Mouse (Mus musculus) heart, adult 2 months (tissue): ENCODE measurements at regions not wholly inside any gene's neighbourhood (a gene's known extent, or its start where the extent isn't known, plus 50 kb on each side); places are given as distances from the start of the nearest gene placed in this dataset.

Experiments used
- DNase-seq, 2 experiments: peaks; one replicate each; pipeline ENCODE4 v3.0.0; 2021
- H3K27ac ChIP-seq: fragments of 200-600 bp; 2 replicates; pipeline ENCODE4 v1.8.1; 2022
- H3K27me3 ChIP-seq: fragments of 200-500 bp; 2 replicates; pipeline ENCODE4 v1.6.1; 2012; ENCODE audit warnings: mild to moderate bottlenecking, low read length, inconsistent platforms, mixed read lengths; ENCODE audit not compliant: control insufficient read depth, insufficient read depth
- H3K36me3 ChIP-seq: fragments of 200-500 bp; 2 replicates; pipeline ENCODE4 v1.6.1; 2012; ENCODE audit warnings: low read length, inconsistent platforms; ENCODE audit not compliant: control insufficient read depth, insufficient read depth
- H3K4me1 ChIP-seq: fragments of 200-500 bp; 2 replicates; pipeline ENCODE4 v1.6.1; 2011; ENCODE audit warnings: low read length; ENCODE audit not compliant: control insufficient read depth, insufficient read depth
- H3K4me3 ChIP-seq: fragments of 200-600 bp; 2 replicates; pipeline ENCODE4 v1.8.1; 2022
- H3K79me2 ChIP-seq: fragments of 200-500 bp; replicated peaks from 2 replicates; pipeline ENCODE4 v1.6.1; 2012; ENCODE audit warnings: mild to moderate bottlenecking, inconsistent platforms, low read length, moderate library complexity, mixed read lengths; ENCODE audit not compliant: control insufficient read depth, insufficient read depth
- H3K9ac ChIP-seq: fragments of 200-500 bp; 2 replicates; pipeline ENCODE4 v1.6.1; 2012; ENCODE audit warnings: low read depth, mild to moderate bottlenecking, control low read depth, inconsistent platforms, low read length, mixed read lengths
- CTCF ChIP-seq: fragments of 200-600 bp; IDR thresholded peaks from 2 replicates; pipeline ENCODE4 v1.8.1; 2022; ENCODE audit warnings: antibody characterized with exemption, mild to moderate bottlenecking, moderate library complexity
- EP300 ChIP-seq: fragments of 200-500 bp; IDR thresholded peaks from 2 replicates; pipeline ENCODE4 v1.6.1; 2011; ENCODE audit warnings: low read depth, low read length, control low read depth; ENCODE audit not compliant: insufficient read depth
- POLR2A ChIP-seq: fragments of 200-500 bp; IDR thresholded peaks from 2 replicates; pipeline ENCODE4 v1.6.1; 2011; ENCODE audit warnings: mild to moderate bottlenecking, low read depth, low read length, control low read depth; ENCODE audit not compliant: insufficient read depth
- WGBS: fragments of 180-500 bp; shearing (Covaris S2); methylation state at CpG from one replicate; pipeline ENCODE4 v1.1.7; 2018; 5-methylcytosine and 5-hydroxymethylcytosine counted together
- intact Hi-C: fragments of 180-260 bp; cut with DNase I; formaldehyde crosslinking; loops from one replicate; pipeline ENCODE4 v1.15.1; 2025

DNA sequence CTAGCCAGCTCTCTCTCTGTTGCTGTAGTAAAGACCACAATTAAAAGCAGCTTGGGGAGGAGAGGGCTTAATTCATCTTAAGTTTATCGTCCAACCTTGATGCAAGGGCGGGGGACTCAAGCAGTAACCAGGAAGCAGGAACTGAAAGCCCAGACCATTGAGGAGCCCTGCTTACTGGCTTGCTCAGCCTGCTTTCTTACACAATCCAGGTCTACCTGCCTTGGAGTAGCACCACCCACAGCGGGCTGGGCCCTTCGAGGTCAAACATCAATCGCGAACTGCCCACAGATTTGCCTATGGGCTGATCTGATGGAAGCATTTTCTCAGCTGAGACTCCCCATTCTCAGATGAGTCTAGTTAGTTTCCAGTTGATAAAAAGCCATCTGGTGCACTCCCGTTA lies 165.3 kb downstream of the B3glct start:
- H3K9ac ChIP-seq = no peak overlapping the region
- 59% methylated on average over 7 of the region's 7 CpGs for WGBS

DNA sequence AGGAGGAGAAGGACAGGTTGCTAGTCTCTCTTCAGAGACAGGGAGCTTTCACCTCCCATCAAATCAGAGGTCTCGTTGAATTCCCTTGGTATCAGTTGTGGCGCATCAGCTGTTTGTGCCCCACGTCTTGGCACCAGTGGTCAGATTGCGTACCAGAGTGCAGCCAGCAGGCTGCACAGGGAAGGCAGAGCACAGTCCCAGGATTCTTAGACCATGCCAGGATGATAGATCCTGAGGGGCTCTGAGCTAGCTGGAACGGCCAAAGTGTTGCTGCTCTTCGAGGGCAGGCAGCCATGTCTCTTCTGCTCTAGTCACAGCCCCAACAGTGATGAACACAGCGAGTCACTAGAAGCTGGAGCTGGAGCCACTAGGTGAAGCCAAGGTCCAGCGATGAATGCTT lies 167.2 kb downstream of the B3glct start:
- H3K4me3 ChIP-seq = no peak overlapping the region
- WGBS = 70% methylated on average over 8 of the region's 8 CpGs
- H3K36me3 ChIP-seq = no peaks in the 10 kb centered on the region
- no peaks in the 10 kb centered on the region for H3K27me3 ChIP-seq
- no peaks in the 10 kb centered on the region for H3K79me2 ChIP-seq
- TF ChIP-seq CTCF (no peak), POLR2A (no peak), EP300 (no peak)
- no peak for DNase-seq
- H3K27ac ChIP-seq = no peak overlapping the region
- intact Hi-C loops = no loop called here
- H3K9ac ChIP-seq = no peak overlapping the region
- no peaks in the 10 kb centered on the region for H3K4me1 ChIP-seq

More for the DNA sequence above, 165.3 kb downstream of the B3glct start:
- H3K79me2 ChIP-seq = no peaks in the 10 kb centered on the region
- no peak for DNase-seq
- no peaks in the 10 kb centered on the region for H3K4me1 ChIP-seq
- H3K27me3 ChIP-seq = no peaks in the 10 kb centered on the region
- intact Hi-C loops = no loop called here
- H3K4me3 ChIP-seq = no peak overlapping the region
- no peak for TF ChIP-seq POLR2A
- no peak for TF ChIP-seq EP300
- H3K27ac ChIP-seq = no peak overlapping the region
- H3K36me3 ChIP-seq = no peaks in the 10 kb centered on the region

- no peak for DNase-seq
- Histone ChIP-seq H3K36me3 (no peaks in the 10 kb centered on the region), H3K79me2 (no peaks in the 10 kb centered on the region), H3K9ac (no peak overlapping the region), H3K4me1 (no peaks in the 10 kb centered on the region), H3K27me3 (no peaks in the 10 kb centered on the region; the same call in 1 of the 2 replicates), H3K27ac (no peak overlapping the region), H3K4me3 (no peak overlapping the region)
- intact Hi-C loops = no loop called here
- TF ChIP-seq CTCF (no peak), POLR2A (no peak), EP300 (no peak)
- 78% methylated on average over 3 of the region's 3 CpGs for WGBS
These were observed 170.0 kb upstream of the Rxfp2 start for GRCm38 (mm10) chr5:149848465-149848864.

DNA sequence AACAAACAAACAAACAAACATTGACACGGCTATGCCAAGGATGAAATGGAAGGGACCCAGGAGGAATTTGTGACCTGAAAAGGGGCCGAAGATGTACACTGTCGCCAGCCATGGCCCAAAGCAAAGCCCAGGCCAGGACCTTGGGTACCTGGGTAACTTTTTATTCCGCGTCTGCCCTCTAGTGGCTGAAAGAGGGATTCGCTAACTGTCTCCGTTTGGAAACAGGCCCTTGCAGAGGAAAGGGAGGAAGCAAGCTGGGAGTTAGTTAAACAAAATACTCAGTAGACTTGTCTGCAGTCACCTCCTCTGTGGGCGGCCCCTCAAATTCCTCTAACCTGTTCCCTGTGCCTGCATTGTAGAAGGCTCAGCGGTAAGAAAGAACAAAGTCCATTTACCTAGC lies 167.5 kb upstream of the Rxfp2 start:
- Histone ChIP-seq H3K4me1 (no peaks in the 10 kb centered on the region), H3K27ac (no peak overlapping the region), H3K36me3 (no peaks in the 10 kb centered on the region), H3K9ac (no peak overlapping the region), H3K27me3 (no peaks in the 10 kb centered on the region; the same call in 1 of the 2 replicates), H3K79me2 (no peaks in the 10 kb centered on the region), H3K4me3 (no peak overlapping the region)
- WGBS = 13% methylated on average over 9 of the region's 9 CpGs
- intact Hi-C loops = loop anchor here (2.0 kb wide), 1 partner anchor 34 kb away; no protein-coding TSS in a partner anchor
- DNase-seq = peak; percentile 40 to 65
- TF ChIP-seq CTCF (peak; percentile 87), EP300 (no peak)

DNA sequence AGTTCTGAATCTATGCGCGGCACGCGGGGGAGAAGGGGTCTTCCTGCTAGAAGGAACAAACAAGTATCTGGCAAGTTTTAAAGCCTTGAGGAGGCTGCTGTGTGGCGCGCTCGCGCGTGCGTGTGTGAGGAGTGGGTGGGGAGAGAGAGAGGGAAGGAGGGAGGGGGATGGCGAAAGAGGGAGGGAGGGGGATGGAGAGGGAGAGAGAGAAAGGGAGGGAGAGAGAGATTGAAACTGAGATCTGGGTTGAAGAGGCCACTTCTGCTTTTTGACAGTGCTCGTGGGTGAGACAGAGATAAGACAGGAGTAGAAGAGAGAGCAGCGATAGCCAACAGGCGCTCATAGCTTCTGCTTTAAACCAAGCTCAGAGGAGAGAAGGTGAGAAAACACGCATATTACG lies 166.0 kb upstream of the Rxfp2 start:
- H3K4me3 ChIP-seq = no peak overlapping the region
- WGBS = 17% methylated on average over 16 of the region's 16 CpGs
- DNase-seq = no peak
- no peak overlapping the region for H3K27ac ChIP-seq
- no peak overlapping the region for H3K9ac ChIP-seq
- no peaks in the 10 kb centered on the region for H3K79me2 ChIP-seq
- intact Hi-C loops = no loop called here
- H3K36me3 ChIP-seq = no peaks in the 10 kb centered on the region
- no peak for TF ChIP-seq EP300
- no peaks in the 10 kb centered on the region for H3K4me1 ChIP-seq
- H3K27me3 ChIP-seq = no peaks in the 10 kb centered on the region; the same call in 1 of the 2 replicates

GRCm38 (mm10) chr5:149856101-149856500 lies 162.4 kb upstream of the Rxfp2 start:
- Histone ChIP-seq H3K79me2 (no peaks in the 10 kb centered on the region), H3K9ac (no peak overlapping the region), H3K4me1 (no peaks in the 10 kb centered on the region), H3K4me3 (no peak overlapping the region), H3K36me3 (no peaks in the 10 kb centered on the region), H3K27ac (no peak overlapping the region), H3K27me3 (no peaks in the 10 kb centered on the region; the same call in 1 of the 2 replicates)
- TF ChIP-seq POLR2A (no peak), CTCF (no peak), EP300 (no peak)
- intact Hi-C loops = no loop called here
- 92% methylated on average over 1 of the region's 1 CpGs for WGBS
- DNase-seq = no peak
